Mouse (Mus musculus) spleen, adult 10 weeks (tissue): Measurements from ENCODE around the gene Vmn1r224. TPM values are rescaled to one million over a fixed set of nuclear protein-coding genes. Genes with fewer than 3 reads are reported as not detected.

Experiments used
- polyA plus RNA-seq: library from polyadenylated mRNA; stranded (reverse); fragments of 350-450 nt; fragmentation: Illumina TruSeq; extraction: RNeasy Lipid Tissue Mini Kit (QIAGEN cat#74804); gene quantifications from one replicate; pipeline ENCODE4 v1.2.3, GENCODE M21; 2015; ENCODE audit warnings: low replicate concordance; ENCODE audit not compliant: insufficient read depth

Vmn1r224 gene
- not detected for polyA plus RNA-seq

DNA sequence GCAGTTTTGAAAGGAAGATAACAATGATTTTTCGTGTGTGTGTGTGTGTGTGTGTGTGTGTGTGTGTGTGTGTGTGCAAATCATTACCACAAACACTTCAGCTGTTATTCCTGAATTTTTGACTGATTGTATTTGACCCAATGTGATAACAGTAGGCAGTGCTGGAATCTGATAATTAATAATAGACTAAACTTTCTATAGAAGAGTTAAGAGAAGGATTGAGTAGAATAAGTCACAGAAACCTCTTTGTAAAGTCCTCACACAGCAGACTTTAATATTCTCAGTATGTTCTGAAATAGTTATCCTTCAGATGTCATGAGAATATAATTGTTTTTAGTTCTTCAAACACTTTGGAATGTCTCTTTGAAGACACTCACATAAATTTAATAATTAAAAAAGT lies at the start of gene Vmn1r224:
Vmn1r224 (plus strand) TSS at position 301 of the 400 bp plus-strand sequence.

Other genes with a start within 250 kb of the Vmn1r224 start
- not detected for gene Fpr-rs6, start 231.0 kb upstream of the Vmn1r224 start, polyA plus RNA-seq
- gene Vmn2r105, start 179.1 kb upstream of the Vmn1r224 start, polyA plus RNA-seq = not detected
- gene Vmn2r106, start 128.6 kb upstream of the Vmn1r224 start, polyA plus RNA-seq = not detected
- gene Vmn2r107, start 68.9 kb upstream of the Vmn1r224 start, polyA plus RNA-seq = not detected
- gene Vmn2r108, start 67.2 kb downstream of the Vmn1r224 start, polyA plus RNA-seq = not detected
- gene Vmn1r225, start 84.0 kb downstream of the Vmn1r224 start, polyA plus RNA-seq = not detected
- not detected for gene Vmn2r109, start 150.6 kb downstream of the Vmn1r224 start, polyA plus RNA-seq
- gene Vmn2r110, start 182.3 kb downstream of the Vmn1r224 start, polyA plus RNA-seq = not detected
- gene Fpr-rs3, start 210.7 kb downstream of the Vmn1r224 start, polyA plus RNA-seq = not detected